Mouse (Mus musculus) ovary, postnatal 10 days (tissue): ENCODE measurements around the gene Fer1l4.
A peak's percentile ranks its signal among the peaks of the same experiment; 100 is the strongest.

Source experiments
- DNase-seq: peaks from one replicate; pipeline ENCODE4 v3.0.0; 2022; ENCODE audit warnings: low spot score

Fer1l4 gene

GRCm38 (mm10) chr2:156052816-156053215 lies at the start of gene Fer1l4:
Gene Fer1l4, minus strand, starts transcription at chr2:156052947.
- no peak for DNase-seq

- DNase-seq, result no peak
Measured at GRCm38 (mm10) chr2:156091926-156092325, 39.2 kb upstream of the Fer1l4 start.

- DNase-seq, result no peak
Measured at GRCm38 (mm10) chr2:156089799-156090198, 37.1 kb upstream of the Fer1l4 start.

- DNase-seq, result no peak
Measured at GRCm38 (mm10) chr2:156087391-156088110, 34.8 kb upstream of the Fer1l4 start.

- no peak for DNase-seq
Measured at GRCm38 (mm10) chr2:156084541-156084940, 31.8 kb upstream of the Fer1l4 start.

GRCm38 (mm10) chr2:156080391-156080790 lies 27.6 kb upstream of the Fer1l4 start:
- DNase-seq, result no peak

- DNase-seq, result no peak
Measured at GRCm38 (mm10) chr2:156079674-156080073, 26.9 kb upstream of the Fer1l4 start.

GRCm38 (mm10) chr2:156079183-156079560 lies 26.4 kb upstream of the Fer1l4 start:
- no peak for DNase-seq

- no peak for DNase-seq
Measured at GRCm38 (mm10) chr2:156078421-156079182, 25.9 kb upstream of the Fer1l4 start.

GRCm38 (mm10) chr2:156077461-156077860 lies 24.7 kb upstream of the Fer1l4 start:
- no peak for DNase-seq

- DNase-seq, result no peak
Measured at GRCm38 (mm10) chr2:156073725-156074124, 21.0 kb upstream of the Fer1l4 start.

- DNase-seq, result no peak
Measured at GRCm38 (mm10) chr2:156071236-156071635, 18.5 kb upstream of the Fer1l4 start.

GRCm38 (mm10) chr2:156067916-156068315 lies 15.2 kb upstream of the Fer1l4 start:
- DNase-seq, result no peak

GRCm38 (mm10) chr2:156066126-156066525 lies 13.4 kb upstream of the Fer1l4 start:
- DNase-seq, result no peak

- DNase-seq, result peak; percentile 45
Measured at GRCm38 (mm10) chr2:156065099-156066041, 12.6 kb upstream of the Fer1l4 start, which contains the start of gene Spag4. Gene Spag4, plus strand, starts transcription at chr2:156065175.

- no peak for DNase-seq
Measured at GRCm38 (mm10) chr2:156047929-156048328, 4.8 kb downstream of the Fer1l4 start.

GRCm38 (mm10) chr2:156042903-156043302 lies 9.8 kb downstream of the Fer1l4 start:
- no peak for DNase-seq

- DNase-seq, result no peak
Measured at GRCm38 (mm10) chr2:156039390-156039789, 13.4 kb downstream of the Fer1l4 start.

GRCm38 (mm10) chr2:156025482-156025881 lies 27.3 kb downstream of the Fer1l4 start:
- DNase-seq, result no peak

GRCm38 (mm10) chr2:156021765-156022164 lies 31.0 kb downstream of the Fer1l4 start:
- no peak for DNase-seq

- no peak for DNase-seq
Measured at GRCm38 (mm10) chr2:156021219-156021618, 31.5 kb downstream of the Fer1l4 start.

GRCm38 (mm10) chr2:156018106-156018505 lies 34.6 kb downstream of the Fer1l4 start:
- no peak for DNase-seq
